Mouse (Mus musculus) lung, embryonic 16.5 days (tissue): Measurements from ENCODE around the gene Pik3cg. TPM values are rescaled to one million over a fixed set of nuclear protein-coding genes. Genes with fewer than 3 reads are reported as not detected.

Experiments
- polyA plus RNA-seq: library from polyadenylated mRNA; unstranded; fragments of >200 nt; fragmentation: Nextera tagmentation; extraction: Ambion mirVana; gene quantifications from 2 replicates; pipeline ENCODE4 v1.2.1, GENCODE M21; 2015

Pik3cg gene
- polyA plus RNA-seq, 1 experiment from 2014 or later: 3.2 TPM

Other genes starting within 250 kb of the Pik3cg start
- gene Prkar2b, start 147.4 kb downstream of the Pik3cg start, polyA plus RNA-seq: 18.2 and 18.3 TPM in 2 replicates
- 1.6 TPM in 2 replicates for gene Ccdc71l, start 170.0 kb upstream of the Pik3cg start, polyA plus RNA-seq